Mouse (Mus musculus): ENCODE measurements around the gene Khnyn.

The Khnyn gene

GRCm38 (mm10) chr14:55884713-55885113 is at the start of gene Khnyn:
TSS of gene Khnyn (plus strand) at chr14:55884947.
- peak; percentile 95 for DNase-seq

DNA sequence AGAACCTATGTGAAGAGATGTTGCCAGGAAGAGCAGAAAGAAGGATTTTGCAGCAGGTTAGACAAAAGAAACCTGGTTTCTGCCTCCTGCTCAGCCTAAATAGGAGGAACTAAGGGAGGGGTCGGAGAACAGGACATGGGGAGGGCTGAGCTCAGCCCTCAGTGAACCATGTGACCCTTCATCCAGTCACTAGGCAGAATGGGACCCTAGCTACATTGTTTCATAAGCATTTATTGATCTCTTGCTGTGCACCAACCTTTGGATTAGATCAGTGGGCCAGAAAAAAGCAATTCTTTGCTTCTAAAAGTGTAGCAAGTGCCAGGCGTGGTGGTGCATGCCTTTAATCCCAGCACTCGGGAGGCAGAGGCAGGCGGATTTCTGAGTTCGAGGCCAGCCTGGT is 46.4 kb upstream of the Khnyn start:
- DNase-seq: no peak

DNA sequence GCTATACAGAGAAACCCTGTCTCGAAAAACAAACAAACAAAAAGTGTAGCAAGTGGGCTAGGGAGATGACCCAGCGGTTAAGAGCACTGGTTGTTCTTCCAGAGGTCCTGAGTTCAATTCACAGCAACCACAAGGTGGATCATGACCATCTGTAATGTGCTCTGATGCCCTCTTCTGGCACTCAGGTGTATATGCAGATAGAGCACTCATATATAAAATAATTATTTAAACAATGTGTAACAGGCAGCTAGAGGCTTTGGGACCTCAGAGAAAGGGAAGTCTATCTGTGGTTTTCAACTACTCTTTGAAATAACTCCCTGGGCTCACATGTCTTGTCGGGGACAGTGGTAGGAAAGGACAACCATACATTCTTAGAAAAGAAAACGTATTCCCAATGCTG is 46.0 kb upstream of the Khnyn start:
- no peak for DNase-seq

GRCm38 (mm10) chr14:55840853-55841366 is 43.8 kb upstream of the Khnyn start:
- DNase-seq: no peak

- peak; percentile 56 for DNase-seq
These were observed 42.0 kb upstream of the Khnyn start for GRCm38 (mm10) chr14:55842794-55843193.

DNA sequence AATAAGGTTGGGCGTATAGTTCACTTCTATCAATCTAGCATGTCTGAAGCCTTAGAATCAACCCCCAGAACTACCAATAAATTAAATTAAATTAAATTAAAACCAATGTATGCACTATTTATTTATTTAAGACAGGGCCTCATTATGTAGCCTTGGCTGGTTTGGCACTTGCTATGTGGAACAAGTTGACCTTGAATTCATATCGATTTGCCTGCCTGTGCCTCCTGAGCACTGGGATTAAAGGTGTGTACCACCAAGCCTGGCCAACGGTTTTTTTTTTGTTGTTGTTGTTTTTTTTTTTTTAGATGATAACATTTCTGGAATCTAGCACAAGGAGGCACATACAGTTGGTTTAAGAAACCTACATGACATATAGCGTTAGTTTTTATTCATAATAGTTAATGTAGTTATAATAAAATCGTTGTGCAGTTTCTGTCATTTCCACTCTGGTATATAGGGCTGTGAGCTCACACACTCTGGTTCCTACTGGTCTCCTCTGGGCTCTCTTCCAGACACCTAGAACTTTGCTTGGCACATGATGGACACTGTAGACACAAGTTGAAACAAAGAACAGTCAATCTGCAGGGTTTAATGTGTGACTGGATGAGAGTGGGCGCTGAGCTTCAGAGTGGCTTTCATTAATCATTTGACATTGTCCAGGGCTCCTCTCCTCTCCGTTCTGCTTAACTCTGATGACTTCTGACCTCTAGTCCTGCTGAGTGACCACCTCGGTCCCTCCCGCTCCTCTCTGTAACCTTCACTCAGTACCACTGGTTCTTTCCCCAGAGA is 39.0 kb upstream of the Khnyn start:
- no peak for DNase-seq

- DNase-seq: no peak
These were observed 33.9 kb upstream of the Khnyn start for GRCm38 (mm10) chr14:55850885-55851284.

DNA sequence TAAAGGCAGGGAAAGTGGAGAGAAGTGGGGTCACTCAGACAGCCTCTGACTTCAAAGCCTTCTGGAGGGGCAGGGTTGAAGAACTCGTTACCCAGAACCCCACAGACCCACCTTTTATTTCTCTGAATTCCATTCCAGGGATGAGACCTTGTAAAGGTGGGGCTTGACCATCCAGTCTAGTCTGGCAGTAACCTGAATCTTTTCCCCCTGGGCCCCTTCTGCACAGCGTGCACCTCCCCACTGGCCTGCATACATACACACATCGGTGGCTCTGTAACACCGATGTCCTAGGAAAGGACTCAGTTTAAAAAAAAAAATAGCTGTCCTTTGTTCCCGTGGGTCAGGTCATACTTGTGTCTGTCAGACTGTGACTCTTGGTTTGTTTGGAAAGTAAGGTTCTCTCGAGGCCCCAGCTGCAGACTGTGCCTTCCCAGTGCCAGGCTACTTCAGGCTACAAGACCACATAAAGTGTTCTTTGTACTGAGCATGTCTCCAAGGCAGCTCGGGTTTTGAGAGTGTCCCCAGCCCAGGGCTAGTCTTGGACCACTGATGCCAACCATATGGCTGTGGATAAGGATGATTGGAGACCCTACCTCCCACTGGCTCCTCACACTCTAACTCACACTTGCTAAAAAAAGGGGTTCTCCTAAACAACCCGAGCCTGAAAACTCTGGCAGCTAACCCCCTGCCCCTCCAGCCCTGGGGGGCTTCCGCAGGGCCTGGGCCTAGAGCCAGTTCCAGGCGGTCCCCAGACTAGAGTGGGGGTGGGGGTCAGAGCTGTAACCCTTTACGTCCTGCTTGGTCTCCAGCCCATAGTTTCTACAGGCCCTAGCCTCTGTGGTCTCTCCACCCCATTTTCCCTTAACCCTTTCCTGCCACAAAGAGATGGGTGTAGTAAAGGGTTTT is 31.8 kb upstream of the Khnyn start:
- no peak for DNase-seq

DNA sequence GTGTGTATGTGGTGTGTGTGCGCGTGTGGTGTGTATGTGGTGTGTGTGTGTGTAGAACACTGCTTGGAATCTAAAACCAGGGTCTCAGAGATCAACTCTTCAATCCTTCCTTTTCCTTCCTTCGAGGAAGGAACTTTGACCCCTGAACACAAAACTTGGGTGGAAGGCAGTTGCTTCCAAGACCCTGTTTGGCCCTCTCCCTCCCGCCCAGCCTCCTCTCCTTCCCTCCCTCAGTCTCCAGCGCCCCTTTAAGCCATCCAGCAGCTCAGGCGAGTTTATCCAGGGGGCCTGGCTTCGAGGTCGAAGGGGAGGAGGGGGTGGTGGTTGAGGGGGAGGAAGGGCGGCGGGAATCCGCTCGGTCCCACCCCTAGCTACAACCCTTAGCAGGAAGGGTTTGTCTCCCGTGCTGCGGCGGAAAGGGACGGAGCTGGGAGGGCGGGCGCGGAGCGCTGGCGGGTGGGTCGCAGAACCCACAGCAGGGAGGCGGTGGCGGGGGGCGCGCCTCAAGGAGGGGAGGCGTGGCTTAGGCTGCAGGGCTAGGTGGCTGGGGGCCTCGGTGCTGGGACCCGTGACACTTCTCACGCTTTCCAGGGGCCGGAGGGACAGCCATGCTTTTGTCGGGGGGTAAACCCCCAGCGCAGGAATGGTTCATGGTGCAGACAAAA is 31.0 kb upstream of the Khnyn start, which contains the start of gene Nynrin:
Gene Nynrin, plus strand, starts transcription at position 390 of the 665 bp plus-strand sequence.
- DNase-seq: peak; percentile 80

DNA sequence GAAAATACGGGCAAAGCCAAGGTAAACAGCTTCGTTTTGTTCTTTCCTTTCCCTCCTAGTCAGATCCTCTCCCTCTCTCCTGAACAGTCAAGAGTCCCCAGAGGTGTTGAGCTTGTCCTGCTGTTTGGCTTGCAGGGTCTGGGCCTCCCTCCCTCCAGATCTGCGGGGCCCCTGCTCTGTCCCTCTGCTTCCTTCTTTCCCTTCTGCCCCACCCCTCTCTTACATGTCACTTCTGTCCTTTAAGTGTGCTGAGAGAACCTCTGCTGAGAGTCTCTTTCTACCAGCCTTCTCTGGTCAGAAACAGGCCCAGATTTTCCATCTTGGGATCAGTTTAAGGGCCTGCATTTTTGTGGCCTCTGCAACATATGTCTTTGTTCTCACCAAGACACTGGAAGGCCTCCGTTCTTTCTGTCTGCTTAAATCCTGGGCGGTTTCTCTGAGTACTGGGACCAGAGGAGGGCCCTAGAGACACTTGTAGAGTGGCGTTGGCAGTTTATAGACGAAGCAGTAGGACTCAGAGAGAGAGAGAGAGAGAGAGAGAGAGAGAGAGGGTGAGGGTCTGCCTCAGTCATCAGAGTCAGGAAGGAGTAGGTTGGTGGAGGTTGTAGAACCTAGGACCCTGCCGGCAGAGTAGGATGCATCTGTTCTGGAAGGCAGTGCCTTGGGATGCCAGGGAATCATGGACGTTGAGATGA is 30.2 kb upstream of the Khnyn start:
- peak; percentile 26 for DNase-seq

DNA sequence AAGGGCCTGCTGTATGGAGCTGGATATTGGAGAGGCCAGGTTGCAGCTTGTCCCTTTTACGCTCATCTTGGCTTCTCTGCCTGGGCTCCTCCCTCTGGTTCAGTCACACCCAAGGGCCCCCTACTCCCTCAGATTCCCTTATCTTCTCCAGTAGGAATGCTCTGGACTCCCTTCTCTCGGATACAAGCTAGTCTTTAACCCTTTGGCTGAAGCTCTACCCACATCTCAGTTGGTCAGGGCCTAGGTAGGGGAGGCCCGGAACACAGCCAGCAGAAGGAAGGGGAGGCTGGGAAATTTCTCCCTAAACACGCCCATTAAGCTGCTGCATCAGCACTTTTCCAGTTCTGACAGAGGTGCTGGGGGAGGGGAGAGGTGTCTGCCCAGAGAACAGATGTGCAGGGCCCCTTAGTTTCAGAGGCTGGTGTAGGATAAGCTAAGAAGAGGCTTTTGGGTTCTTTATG is 29.6 kb upstream of the Khnyn start:
- peak; percentile 40 for DNase-seq

DNA sequence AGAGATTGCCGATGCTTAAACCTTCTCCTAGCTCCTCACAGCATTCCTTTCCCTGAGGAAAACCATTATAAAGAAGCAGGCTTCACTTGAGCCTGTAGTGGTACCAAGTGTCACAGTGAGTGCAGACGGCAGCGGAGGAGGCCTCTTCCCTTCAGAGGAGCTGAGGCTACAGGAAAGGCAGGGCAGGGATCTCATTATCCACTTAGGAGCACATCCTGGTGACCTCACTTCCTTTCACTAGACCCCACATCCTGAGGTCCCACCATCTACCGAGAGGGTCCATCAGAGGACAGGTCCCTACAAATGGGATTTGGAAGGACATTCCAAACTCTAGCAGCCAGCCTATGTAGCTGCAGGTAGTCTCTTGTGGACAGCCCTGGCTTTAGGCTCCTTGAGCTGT is 27.2 kb upstream of the Khnyn start:
- peak; percentile 45 for DNase-seq

DNA sequence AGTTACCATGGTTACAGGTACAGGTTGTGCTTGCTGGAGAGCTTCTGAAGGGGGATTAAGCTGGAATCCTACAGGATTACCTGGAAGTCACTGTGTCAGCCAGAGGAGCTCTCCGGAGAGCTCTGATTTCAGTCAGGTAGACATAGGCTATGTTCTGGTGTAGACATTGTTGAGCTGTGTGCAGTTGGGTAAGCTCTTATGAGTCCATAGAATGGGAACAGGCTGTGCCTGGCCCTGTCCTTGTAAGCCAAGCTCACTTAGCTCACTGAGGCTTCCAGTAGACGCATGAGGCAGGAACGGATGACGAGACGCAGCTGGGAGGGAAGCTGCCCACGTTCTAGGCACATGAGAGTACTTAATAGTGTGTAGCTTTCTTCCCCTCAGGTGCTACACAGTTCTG is 22.6 kb upstream of the Khnyn start:
- DNase-seq: no peak

- no peak for DNase-seq
These were observed 21.8 kb upstream of the Khnyn start for GRCm38 (mm10) chr14:55862970-55863369.

DNA sequence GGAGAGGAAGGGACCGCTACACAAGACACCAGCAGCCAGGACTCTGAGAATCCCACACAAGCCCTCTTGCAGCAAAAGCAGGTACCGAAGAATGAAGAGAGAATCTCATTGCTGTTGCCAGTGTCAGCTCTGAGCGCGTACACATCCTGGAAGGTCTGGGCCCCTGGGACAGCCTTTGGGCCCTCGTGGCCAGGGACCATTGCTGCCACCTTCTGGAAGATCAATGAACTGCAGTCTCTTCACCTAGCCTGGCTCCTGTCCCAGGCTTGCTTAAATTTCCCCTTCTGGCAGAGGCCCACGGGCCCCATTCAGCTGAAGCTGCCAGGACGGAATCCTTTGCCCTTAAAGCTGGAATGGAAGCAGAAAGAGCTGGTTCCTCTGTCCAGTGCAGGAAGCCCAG is 21.0 kb upstream of the Khnyn start:
- DNase-seq: peak; percentile 86

GRCm38 (mm10) chr14:55866962-55867361 is 17.8 kb upstream of the Khnyn start:
- DNase-seq: peak; percentile 80

DNA sequence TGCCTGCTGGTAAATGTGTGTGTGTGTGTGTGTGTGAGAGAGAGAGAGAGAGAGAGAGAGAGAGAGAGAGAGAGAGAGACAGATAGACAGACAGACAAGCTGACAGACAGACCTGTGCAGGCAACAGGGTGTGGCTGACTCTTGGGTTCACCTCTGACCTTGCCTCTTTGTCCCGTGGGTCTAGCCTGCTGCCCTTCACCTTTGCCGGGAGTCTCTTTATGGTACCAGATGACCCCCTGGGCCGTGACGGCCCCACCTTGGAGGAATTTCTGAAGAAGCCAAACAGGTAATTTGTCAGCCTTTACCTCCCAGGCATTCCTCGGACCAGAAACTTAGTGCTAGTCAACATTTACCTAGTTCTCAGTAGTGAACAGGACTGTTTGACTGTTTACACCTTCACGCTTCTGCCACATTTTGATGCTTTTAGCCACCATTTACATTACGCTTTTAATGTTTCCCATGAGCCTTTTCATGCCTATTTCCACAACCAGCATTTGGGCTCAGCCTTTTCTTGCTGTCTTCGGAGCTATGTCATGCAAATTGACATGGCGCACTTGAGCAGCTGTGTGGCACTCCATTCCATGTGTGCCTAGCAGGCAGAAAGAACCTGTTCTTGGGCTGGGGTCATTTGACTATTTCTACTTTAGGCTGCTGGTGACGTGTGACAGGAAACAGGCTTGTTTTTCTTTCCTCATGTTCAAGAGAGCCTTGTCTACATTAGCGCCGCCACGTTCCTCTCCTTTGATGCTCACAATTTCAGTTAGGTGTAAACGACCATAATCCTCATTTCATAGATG is 16.3 kb upstream of the Khnyn start:
- no peak for DNase-seq

GRCm38 (mm10) chr14:55869538-55869937 is 15.2 kb upstream of the Khnyn start:
- no peak for DNase-seq

GRCm38 (mm10) chr14:55872039-55872438 is 12.7 kb upstream of the Khnyn start:
- DNase-seq: no peak

GRCm38 (mm10) chr14:55872551-55872950 is 12.2 kb upstream of the Khnyn start:
- DNase-seq: no peak

- DNase-seq: no peak
These were observed 11.5 kb upstream of the Khnyn start for GRCm38 (mm10) chr14:55873242-55873713.

Measured in lung, postnatal 36 days (tissue).